Mouse (Mus musculus) Patski (cell line): ENCODE measurements around the gene Gm14085. TPM values are rescaled to one million over a fixed set of nuclear protein-coding genes. Genes with fewer than 3 reads are reported as not detected.
"Not testable (repeated sequence)": the region's sequence is repeated elsewhere in the genome, so short reads cannot be mapped to it uniquely, and the experiment has no call there.

Experiments
- ATAC-seq: fragments of 100-300 bp; one replicate; pipeline ENCODE4 v1.8.0; 2021
- CTCF ChIA-PET: fragments of 350-600 bp; sonication (Branson Sonifier 250); formaldehyde crosslinking; loops from one replicate; lab custom pipeline; 2022; ENCODE audit warnings: inconsistent platforms; lab: Charles Lee
- POLR2A ChIA-PET: fragments of 350-600 bp; sonication (Branson Sonifier 250); formaldehyde crosslinking; loops from one replicate; lab custom pipeline; 2022; ENCODE audit warnings: antibody characterized with exemption, inconsistent platforms; lab: Charles Lee
- DNase-seq: peaks from one replicate; pipeline ENCODE4 v3.0.0-alpha.2; 2011; ENCODE audit warnings: low read depth, low spot score
- H3K27me3 ChIP-seq: fragments of 371-371 bp; one replicate; pipeline ENCODE4 v1.5.1; 2021
- CTCF ChIP-seq: fragments of 100-300 bp; IDR thresholded peaks from one replicate; pipeline ENCODE4 v1.5.1; 2021
- in situ Hi-C: fragments of 300-500 bp; cut with MboI; formaldehyde crosslinking; loops from 3 replicates; pipeline ENCODE4 v1.11.1; 2018; ENCODE audit warnings: low pct_unique_long_range_greater_than_20kb, mixed read lengths
- polyA plus RNA-seq: library from polyadenylated mRNA; unstranded; gene quantifications from one replicate; pipeline ENCODE4 v1.2.3, GENCODE M21; 2021

Gene Gm14085
- polyA plus RNA-seq = not detected

- CTCF ChIA-PET = no interaction called here
- POLR2A ChIA-PET = no interaction called here
- peaks cover 6% of the 10 kb centered on the region for H3K27me3 ChIP-seq
- TF ChIP-seq CTCF = no peak
- DNase-seq (no peak), ATAC-seq (no peak)
- in situ Hi-C loops = no loop called here
These were observed at the start of gene Gm14085 for GRCm38 (mm10) chr2:122484641-122485040. Gene Gm14085, plus strand, starts transcription at chr2:122484941.

DNA sequence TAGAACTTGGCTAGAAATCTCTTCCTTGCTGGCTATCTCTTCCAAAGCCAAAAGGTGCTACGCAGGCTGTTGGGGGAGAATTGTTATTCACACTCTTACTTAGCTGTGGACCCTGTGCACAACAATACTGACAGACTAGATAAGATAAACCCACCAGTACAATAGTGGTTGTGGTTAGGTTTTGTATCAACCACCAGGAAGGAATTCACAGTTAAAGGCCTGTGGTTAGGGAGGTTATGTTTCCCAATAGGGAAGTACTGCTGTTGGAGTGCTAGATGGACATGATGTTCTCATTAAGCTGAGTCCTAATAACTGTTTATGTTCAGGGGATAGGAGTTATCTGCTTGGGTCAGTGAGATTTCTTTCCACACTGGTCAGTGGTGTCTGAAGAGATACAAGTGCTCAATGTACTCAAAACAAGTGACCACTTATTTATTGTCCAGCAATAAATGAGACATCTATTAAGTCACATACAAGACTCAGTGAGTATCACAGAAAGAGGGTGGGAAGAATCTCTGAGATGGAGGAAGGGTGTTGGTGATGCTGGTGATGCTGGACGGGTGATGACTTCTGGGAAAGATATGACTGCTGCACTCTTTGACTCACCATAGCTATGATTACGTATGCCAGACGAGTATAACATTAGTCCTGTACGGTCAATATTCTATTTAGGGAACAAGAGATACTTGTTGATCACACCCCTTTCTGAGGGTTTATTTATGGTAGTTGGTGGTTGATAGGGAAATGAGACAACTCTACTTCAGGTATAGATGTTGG lies 45.8 kb upstream of the Gm14085 start:
- in situ Hi-C loops, ATAC-seq, DNase-seq, CTCF ChIA-PET, H3K27me3 ChIP-seq, POLR2A ChIA-PET: not testable (repeated sequence)

DNA sequence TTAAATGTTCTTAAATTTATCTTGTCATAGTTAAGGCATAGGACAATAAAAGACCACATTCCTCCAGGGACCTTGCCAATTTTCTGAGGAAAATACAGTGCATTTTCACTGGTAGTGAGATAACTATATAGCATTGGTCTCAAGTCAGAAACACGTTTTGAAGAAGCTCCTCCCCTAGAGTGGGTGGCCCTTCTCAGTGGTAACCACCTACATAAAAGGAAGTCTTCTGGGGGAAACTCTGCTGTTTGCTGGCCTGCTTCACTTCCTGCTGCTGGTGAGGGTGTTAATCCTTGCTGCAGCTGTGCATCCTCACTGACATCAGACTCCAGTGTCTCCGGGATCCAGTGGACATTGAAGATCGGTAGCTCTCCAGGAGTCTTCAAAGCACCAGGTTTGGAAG lies 44.2 kb upstream of the Gm14085 start:
- DNase-seq, ATAC-seq, POLR2A ChIA-PET, CTCF ChIA-PET, in situ Hi-C loops, H3K27me3 ChIP-seq: not testable (repeated sequence)

DNA sequence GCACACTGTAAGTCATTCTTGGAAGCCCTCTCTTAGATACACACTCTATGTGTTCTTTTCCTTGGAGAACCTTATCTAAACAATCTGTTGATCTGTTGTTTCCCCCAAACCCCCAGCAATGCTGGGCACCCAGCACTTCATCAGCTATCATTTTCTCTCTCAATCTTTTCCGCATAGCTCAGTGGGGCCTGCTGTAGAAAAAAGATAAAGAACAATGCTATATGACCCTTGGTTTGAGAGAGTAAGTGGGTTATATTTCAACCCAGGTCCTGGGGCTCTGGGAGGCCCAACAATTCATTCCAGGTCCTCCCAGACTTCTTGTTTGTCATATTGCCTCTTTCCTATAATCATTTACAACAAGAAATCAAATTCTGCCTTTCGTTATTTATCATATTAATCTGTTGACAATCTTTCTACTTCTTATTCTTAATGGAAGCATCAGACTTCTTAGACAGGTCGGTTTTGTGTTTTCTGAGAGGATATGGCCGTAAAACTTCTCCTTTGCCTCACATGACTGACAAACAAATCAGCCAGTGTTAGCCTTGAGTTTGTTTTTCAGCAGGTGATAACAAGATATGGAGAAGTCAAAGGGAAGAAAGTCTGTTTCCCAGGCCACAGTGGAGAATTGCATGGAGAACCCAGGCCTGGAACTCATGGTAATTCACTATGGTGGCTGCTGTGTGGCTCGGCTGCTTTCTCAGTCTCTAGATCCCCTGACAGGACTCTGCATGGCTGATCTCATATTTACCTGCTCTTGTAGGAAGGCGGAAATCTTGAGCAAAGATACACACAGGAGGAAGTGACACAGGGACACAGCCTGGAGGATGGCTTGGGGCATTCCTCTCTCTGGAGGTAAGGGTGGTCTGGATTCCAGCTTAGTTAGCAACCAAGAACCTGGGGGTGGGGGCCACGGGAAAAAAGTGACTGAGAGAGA lies 43.5 kb upstream of the Gm14085 start:
- ATAC-seq (no peak), DNase-seq (no peak)
- CTCF ChIA-PET = no interaction called here
- no peak for TF ChIP-seq CTCF
- H3K27me3 ChIP-seq = no peaks in the 10 kb centered on the region
- in situ Hi-C loops = no loop called here
- POLR2A ChIA-PET = no interaction called here

DNA sequence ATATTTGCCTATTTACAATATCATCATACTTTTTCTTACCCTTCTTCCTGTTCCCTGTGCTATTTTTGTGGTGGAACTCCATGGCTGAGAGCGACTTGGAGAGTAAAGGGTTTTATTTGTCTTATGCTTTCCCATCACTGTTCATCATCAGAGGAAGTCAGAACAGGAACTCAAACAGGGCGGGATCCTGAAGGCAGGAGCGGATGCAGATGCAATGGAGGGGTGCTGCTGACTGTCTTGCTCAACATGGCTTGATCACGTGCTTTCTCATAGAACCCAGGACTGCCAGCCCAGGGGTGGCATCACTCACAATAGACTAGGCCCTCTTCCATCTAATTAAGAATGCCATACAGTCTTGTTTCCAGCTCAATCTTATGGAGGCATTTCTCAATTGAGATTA lies 34.4 kb upstream of the Gm14085 start:
- peaks cover 5% of the 10 kb centered on the region for H3K27me3 ChIP-seq
- DNase-seq (no peak), ATAC-seq (no peak)
- CTCF ChIA-PET = no interaction called here
- TF ChIP-seq CTCF = no peak
- in situ Hi-C loops = loop anchor here (5.0 kb wide), 1 partner anchor 67 kb away; no protein-coding TSS in a partner anchor
- POLR2A ChIA-PET = no interaction called here

DNA sequence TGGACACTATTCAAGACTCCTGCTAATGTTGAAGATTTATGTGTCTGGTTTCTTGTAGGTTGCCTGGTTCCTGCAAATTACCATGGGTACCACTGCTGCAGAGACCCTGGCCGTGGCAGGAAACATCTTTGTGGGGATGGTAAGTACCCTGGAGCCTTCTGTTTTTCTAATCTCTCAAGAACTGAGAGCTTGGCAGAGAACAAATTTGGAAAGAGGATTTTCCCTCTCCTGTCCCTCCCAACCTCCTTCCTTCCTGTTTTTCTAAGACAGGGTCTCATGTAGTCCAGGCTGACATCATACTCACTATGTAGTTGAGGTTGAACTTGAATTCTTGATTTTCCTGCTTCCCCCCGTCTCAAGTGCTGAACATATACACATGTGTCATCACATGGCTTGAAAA lies 32.3 kb upstream of the Gm14085 start:
- CTCF ChIA-PET = no interaction called here
- no peak for DNase-seq
- no peak for TF ChIP-seq CTCF
- POLR2A ChIA-PET = no interaction called here
- in situ Hi-C loops = loop anchor here (5.0 kb wide), 1 partner anchor 65 kb away; no protein-coding TSS in a partner anchor
- no peak for ATAC-seq
- peaks cover 5% of the 10 kb centered on the region for H3K27me3 ChIP-seq

- ATAC-seq = no peak
- POLR2A ChIA-PET = no interaction called here
- in situ Hi-C loops = no loop called here
- no peaks in the 10 kb centered on the region for H3K27me3 ChIP-seq
- no peak for TF ChIP-seq CTCF
- CTCF ChIA-PET = no interaction called here
- DNase-seq = no peak
These were observed 17.8 kb upstream of the Gm14085 start for GRCm38 (mm10) chr2:122466901-122467300.

DNA sequence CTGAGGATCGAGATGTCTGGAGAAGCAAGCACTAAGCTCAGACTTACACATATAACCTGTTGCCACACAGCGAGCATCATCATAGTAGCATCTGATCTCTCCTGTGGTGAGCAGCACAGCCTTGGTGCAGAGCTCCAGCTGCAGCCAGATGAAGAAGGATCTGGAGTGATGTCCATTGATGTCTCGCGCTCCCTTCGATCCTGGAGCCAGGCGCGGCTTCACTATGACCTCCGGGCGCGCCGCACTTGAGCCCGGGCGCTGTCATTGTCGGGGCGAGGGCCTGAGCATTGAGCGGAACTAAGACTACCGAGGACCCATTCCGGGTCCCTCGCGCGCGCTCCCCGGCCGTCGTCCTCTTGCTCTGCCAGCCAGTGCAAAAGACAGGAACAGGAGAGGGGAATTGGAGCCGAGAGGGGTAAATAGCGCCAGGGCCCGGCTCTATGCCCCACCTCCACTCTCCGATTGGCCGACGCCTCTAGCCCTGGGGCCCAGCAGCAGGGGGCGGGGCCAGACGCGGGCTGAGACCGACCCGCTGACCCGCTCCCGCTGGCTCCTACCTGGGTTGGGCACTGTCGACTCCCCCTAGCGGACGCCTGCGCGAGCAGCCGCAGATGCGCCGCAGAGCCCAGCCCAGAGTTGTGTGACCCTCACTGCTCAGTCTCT lies 17.3 kb upstream of the Gm14085 start:
- no peaks in the 10 kb centered on the region for H3K27me3 ChIP-seq
- TF ChIP-seq CTCF = peak; percentile 61
- CTCF ChIA-PET = no interaction called here
- POLR2A ChIA-PET = no interaction called here
- ATAC-seq (peak; percentile 17), DNase-seq (no peak)
- in situ Hi-C loops = no loop called here

- POLR2A ChIA-PET = no interaction called here
- CTCF ChIA-PET = no interaction called here
- in situ Hi-C loops = no loop called here
- no peaks in the 10 kb centered on the region for H3K27me3 ChIP-seq
- no peak for TF ChIP-seq CTCF
- no peak for ATAC-seq
- no peak for DNase-seq
These were observed 15.5 kb upstream of the Gm14085 start for GRCm38 (mm10) chr2:122469221-122469620.

DNA sequence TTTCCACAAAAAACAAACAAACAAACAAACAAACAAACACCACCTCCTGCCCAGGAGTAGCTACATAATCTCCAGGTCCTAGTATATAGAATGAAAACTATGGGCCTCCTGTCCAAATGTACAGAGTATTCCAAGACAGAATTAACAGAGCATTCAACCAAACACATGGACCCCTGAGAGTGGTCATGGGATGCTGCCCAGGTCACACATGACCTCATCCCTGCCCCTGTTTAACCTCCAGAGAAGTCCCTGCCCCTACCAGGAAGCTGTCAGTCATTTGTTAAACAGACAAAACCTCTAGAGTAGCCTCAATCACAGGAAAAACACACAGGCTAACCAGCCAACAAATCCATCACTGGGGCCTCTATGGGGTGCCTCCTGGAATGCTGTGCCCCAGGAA lies 8.2 kb upstream of the Gm14085 start:
- ATAC-seq = no peak
- CTCF ChIA-PET = no interaction called here
- in situ Hi-C loops = no loop called here
- no peaks in the 10 kb centered on the region for H3K27me3 ChIP-seq
- DNase-seq = no peak
- TF ChIP-seq CTCF = no peak
- POLR2A ChIA-PET = no interaction called here

- H3K27me3 ChIP-seq, CTCF ChIA-PET, in situ Hi-C loops, DNase-seq, POLR2A ChIA-PET, ATAC-seq: not testable (repeated sequence)
These were observed 954 bp upstream of the Gm14085 start for GRCm38 (mm10) chr2:122483787-122484186.

- ATAC-seq, H3K27me3 ChIP-seq, CTCF ChIA-PET, in situ Hi-C loops, DNase-seq, POLR2A ChIA-PET: not testable (repeated sequence)
These were observed 913 bp downstream of the Gm14085 start for GRCm38 (mm10) chr2:122485654-122486053.

DNA sequence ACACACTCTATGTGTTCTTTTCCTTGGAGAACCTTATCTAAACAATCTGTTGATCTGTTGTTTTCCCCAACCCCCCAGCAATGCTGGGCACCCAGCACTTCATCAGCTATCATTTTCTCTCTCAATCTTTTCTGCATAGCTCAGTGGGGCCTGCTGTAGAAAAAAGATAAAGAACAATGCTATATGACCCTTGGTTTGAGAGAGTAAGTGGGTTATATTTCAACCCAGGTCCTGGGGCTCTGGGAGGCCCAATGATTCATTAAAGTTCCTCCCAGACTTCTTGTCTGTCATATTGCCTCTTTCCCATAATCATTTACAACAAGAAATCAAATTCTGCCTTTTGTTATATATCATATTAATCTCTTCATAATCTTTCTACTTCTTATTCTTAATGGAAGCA lies 1.4 kb downstream of the Gm14085 start:
- DNase-seq, in situ Hi-C loops, H3K27me3 ChIP-seq, ATAC-seq, POLR2A ChIA-PET, CTCF ChIA-PET: not testable (repeated sequence)
